Mouse (Mus musculus) bone marrow macrophage, adult 2 months (primary cell): ENCODE results near the gene Hils1. TPM values are rescaled to one million over a fixed set of nuclear protein-coding genes. Genes with fewer than 3 reads are reported as not detected.

ENCODE experiments used
- H3K27ac ChIP-seq: 2 replicates; pipeline ENCODE4 v1.5.1; 2012; ENCODE audit warnings: low read depth, low read length; ENCODE audit not compliant: insufficient read depth
- H3K4me1 ChIP-seq: 2 replicates; pipeline ENCODE4 v1.6.1; 2012; ENCODE audit warnings: low read length; ENCODE audit not compliant: control insufficient read depth, insufficient read depth
- H3K4me3 ChIP-seq: 2 replicates; pipeline ENCODE4 v1.5.1; 2012; ENCODE audit warnings: mild to moderate bottlenecking, low read length, moderate library complexity; ENCODE audit not compliant: insufficient read depth
- CTCF ChIP-seq: IDR thresholded peaks from 2 replicates; pipeline ENCODE4 v1.5.1; 2012; ENCODE audit warnings: low read depth, mild to moderate bottlenecking, low read length, moderate library complexity
- POLR2A ChIP-seq: IDR thresholded peaks from 2 replicates; pipeline ENCODE4 v1.6.1; 2012; ENCODE audit warnings: mild to moderate bottlenecking, low read depth, low read length, borderline replicate concordance
- polyA plus RNA-seq: library from polyadenylated mRNA; stranded (reverse); fragments of >200 nt; gene quantifications from 2 replicates; pipeline ENCODE4 v1.2.4, GENCODE M21; 2012; ENCODE audit not compliant: missing spikeins, insufficient read depth, insufficient read length

Gene Hils1
- polyA plus RNA-seq, 1 experiment = not detected

DNA sequence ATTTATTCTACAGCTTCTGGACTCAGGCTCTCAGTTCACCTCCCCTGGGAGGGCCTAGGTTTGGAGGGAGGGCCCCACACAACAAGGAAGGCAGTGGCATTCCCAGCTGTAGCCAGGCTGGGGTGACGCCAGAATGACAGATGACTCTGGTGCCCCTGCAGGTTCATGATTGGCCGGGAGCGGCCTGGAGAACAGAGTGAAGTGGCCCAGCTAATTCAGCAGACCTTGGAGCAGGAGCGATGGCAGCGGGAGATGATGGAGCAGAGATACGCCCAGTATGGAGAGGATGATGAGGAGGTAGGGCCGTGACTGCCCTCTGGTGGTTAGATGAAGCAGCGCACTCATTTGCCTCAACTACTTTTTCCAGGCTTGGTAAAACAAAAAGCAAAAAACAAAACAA is 33.7 kb downstream of the Hils1 start:
- no peak overlapping the region; the same call in 1 of the 2 replicates for H3K27ac ChIP-seq
- H3K4me3 ChIP-seq = no peak overlapping the region
- TF ChIP-seq POLR2A (no peak), CTCF (peak; percentile 83)
- peaks cover 20% of the 10 kb centered on the region for H3K4me1 ChIP-seq

DNA sequence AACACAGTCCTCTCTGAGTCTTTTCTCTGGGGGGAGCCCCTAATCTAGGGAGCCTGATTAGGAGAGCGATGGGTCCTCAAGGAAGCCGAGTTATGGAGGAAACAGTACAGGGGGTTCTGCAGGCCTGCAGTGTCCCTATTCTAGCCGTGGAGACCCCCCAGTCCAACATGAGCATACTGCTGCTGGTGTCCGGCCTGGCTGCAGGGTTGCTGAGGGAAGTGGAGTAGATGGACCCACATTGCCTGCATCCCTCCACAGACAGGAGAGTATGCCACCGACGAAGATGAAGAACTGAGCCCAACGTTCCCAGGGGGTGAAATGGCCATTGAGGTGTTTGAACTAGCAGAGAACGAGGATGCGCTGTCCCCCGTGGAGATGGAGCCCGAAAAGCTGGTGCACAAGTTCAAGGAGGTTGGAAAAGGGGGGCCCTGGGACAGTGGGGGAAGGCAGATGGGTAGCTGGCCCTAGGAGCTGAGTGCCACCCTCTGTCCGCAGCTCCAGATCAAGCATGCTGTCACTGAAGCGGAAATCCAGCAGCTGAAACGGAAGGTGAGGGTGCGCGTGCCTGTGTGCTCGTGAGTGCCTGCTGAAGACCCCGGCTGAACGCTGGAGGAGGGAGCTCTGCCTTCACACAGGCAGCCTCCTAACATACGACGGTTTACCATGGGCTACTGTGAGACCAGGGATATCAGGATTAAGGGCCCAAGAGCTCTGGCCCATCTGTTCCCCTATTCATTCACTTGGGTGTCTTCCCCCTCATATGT is 34.4 kb downstream of the Hils1 start:
- Histone ChIP-seq H3K4me1 (peaks cover 22% of the 10 kb centered on the region), H3K27ac (no peak overlapping the region), H3K4me3 (no peak overlapping the region)
- no peak for TF ChIP-seq CTCF
- TF ChIP-seq POLR2A = no peak

DNA sequence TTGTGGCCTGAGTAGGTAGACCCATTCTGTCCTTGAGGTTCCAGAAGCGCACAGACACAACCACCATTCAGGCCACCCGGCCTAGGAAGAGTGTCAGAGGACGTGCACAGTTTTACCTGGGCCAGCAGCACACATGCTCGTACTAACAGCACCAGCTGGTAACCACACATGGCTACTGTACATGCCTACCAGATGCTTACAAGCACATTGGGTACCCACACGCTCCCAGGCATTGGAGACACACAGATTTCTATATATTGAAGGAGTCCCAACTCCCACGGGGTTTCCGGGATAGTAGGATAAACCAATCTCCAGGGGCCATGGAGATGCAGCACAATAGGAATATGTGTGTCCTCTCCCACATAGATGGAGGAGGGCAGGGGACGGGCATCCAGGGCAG is 35.3 kb downstream of the Hils1 start:
- Histone ChIP-seq H3K27ac (no peak overlapping the region), H3K4me1 (peaks cover 23% of the 10 kb centered on the region), H3K4me3 (no peak overlapping the region)
- TF ChIP-seq CTCF = no peak
- no peak for TF ChIP-seq POLR2A

DNA sequence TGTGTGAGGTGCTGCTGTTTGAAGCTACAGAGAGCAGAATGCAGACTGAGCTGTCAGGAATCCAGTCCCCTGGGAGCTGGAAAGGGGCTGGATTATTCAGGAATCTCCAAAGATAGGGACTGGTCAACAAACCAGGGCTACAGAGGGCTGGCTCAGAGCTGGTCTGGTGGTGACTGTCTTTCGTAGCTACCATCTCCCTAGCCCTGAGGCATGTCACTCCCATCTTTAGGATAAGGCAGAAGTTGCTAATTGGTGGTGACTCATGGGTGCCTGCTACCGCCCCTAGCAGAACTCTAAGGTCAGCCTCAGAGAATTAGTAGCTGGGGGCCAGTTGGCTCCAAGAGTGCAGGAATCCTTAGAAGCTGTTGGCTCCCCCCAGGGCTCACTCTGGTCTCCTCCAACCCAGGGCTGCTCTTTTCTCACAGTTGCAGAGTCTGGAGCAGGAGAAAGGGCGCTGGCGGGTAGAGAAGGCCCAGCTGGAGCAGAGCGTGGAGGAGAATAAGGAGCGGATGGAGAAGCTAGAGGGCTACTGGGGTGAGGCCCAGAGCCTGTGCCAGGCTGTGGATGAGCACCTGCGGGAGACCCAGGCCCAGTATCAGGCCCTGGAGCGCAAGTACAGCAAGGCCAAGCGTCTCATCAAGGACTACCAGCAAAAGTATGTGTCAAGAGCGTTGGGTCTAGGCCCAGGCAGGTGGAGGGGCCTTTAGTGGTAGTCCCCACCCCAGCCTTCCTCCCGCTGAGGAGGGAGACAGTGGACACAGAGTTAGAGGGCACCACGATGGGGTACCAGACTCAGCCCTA is 36.9 kb downstream of the Hils1 start:
- H3K4me3 ChIP-seq = no peak overlapping the region
- H3K27ac ChIP-seq = no peak overlapping the region
- TF ChIP-seq POLR2A (no peak), CTCF (no peak)
- H3K4me1 ChIP-seq = peaks cover 29% of the 10 kb centered on the region

DNA sequence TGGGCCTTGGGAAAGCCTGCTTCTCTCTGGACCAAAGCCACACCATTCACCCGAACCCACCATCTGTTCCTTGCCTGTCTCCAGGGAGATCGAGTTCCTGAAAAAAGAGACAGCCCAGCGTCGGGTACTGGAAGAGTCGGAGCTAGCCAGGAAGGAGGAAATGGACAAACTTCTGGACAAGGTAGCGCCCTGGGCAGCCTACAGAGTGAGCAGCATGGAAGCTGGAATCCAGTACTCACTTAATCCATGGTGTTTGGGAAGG is 37.5 kb downstream of the Hils1 start:
- no peak overlapping the region for H3K4me3 ChIP-seq
- TF ChIP-seq CTCF = no peak
- TF ChIP-seq POLR2A = no peak
- H3K4me1 ChIP-seq = peaks cover 30% of the 10 kb centered on the region
- no peak overlapping the region for H3K27ac ChIP-seq

DNA sequence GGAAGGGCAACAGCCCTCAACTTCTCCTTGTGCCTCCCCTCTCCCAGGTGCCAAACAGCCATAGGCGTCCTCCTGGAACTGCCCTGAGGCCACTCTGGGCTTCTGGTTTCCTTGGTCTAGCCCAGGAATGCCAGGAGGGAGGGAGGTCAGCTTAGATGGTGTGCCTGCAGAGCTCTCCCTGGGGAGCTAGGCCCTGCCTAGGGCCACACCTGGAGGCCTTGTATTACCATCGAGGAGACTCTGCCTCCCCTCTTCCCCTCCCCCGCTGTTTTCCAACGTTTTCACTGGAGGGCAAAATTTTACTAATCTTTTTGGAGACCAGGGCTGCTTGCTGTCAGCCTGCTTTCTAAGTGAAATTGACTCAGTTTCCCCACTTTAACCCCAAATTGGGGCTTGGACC is 38.6 kb downstream of the Hils1 start:
- H3K27ac ChIP-seq = no peak overlapping the region
- peak overlapping the region; percentile 50; the same call in 1 of the 2 replicates for H3K4me3 ChIP-seq
- peaks cover 18% of the 10 kb centered on the region for H3K4me1 ChIP-seq
- TF ChIP-seq POLR2A (no peak), CTCF (no peak)

DNA sequence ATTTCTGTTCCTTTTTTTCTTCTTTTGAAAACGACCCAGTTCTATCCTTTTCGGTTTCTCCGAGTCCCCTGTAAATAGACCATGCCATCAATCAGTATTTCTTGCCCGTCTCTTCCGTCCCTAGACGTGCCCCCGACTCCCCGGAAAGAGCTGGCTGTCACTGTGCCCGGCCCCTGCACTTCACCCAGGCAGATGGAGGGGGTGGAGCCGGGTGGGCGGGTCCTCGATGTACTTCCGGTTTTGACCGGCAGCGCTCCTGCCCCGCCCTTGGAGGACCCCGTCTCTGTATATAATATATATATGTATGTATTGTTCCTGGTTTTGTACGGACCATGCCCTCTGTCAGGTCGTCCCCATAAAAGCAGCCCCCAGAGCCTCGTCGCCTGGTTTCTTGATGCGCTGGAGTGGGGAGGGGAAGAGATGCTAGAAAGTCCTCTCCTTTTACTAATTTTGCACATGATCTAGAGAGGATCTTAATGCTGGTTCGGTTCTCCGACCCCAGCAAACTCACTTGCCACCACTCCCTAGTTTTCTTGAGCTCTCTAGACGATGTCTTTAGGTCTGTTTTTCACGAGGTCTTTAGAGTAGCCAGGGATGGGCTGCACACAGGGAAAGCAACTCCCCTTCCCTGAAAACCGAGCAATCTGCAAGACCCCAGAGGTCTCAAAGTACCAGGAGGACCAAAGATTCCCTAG is 39.3 kb downstream of the Hils1 start:
- Histone ChIP-seq H3K4me1 (peaks cover 18% of the 10 kb centered on the region), H3K27ac (no peak overlapping the region), H3K4me3 (peak overlapping the region; percentile 50)
- no peak for TF ChIP-seq POLR2A
- TF ChIP-seq CTCF = no peak

DNA sequence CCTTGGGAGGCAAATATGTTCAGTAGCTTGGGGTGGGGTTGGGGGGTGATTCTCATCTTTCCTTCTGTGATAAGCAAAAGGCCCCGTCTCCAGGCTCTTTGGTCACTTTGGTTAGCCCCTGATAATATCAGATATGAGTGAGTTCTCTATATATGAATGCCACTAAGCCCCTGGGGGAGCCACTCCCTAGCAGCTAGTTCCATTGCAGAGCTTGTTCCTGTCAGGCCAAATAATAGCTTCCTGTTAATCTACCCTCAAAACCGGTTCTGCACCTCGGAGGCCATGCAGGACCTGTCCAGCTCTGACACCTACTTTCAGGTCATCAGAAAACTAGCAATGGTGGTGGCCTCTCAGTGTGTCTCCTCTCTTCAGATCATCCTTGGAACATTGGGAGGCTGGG is 40.0 kb downstream of the Hils1 start:
- H3K4me1 ChIP-seq = peaks cover 18% of the 10 kb centered on the region
- no peak overlapping the region for H3K4me3 ChIP-seq
- no peak for TF ChIP-seq POLR2A
- no peak for TF ChIP-seq CTCF
- no peak overlapping the region for H3K27ac ChIP-seq

DNA sequence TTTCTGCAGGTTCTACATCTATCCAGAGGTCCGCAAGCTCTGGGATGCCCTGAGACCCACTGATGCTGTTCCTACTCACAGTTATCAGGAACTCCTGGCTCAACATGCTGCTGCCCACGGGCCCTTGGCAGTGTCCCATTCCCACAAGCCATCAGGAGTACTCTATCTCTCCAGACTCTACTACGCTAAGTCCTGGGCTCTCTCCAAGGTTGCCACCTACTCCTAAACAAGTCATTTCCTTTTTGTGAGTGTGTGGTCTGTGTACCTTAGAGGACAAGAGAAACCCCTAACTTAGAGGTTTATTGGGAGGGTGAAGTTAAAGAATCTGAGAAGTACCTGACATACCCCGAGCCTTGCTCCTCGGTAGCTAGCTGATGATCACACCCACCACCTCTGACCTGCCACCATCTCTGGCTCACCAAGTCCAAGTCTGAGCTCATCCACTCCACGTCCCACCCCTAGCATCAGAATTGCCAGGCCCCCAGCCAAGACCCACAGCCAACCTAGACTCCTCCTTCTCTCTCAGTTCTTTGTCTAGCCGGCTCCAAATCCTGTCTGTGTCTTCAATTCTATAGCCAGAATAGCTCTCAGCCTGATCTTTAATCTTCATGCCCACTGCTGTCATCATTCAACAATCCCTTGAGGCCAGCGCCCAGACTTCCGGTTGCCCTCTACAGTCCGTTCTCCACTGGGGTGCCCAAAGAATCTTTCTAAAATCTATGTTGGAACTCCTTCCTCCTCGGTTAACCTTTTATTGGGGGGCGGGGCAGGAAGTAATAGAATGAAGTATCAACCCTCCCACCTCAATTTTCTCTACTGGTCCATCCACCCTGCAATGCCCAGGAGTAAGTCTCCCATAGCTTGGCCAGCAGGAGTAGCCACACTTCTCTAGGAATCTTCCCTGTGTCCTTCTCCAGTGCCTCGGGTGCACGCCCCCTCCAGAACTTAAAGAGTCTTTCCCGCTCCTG is 41.6 kb downstream of the Hils1 start:
- Histone ChIP-seq H3K27ac (no peak overlapping the region), H3K4me1 (peaks cover 18% of the 10 kb centered on the region)
- TF ChIP-seq POLR2A (no peak), CTCF (no peak)

DNA sequence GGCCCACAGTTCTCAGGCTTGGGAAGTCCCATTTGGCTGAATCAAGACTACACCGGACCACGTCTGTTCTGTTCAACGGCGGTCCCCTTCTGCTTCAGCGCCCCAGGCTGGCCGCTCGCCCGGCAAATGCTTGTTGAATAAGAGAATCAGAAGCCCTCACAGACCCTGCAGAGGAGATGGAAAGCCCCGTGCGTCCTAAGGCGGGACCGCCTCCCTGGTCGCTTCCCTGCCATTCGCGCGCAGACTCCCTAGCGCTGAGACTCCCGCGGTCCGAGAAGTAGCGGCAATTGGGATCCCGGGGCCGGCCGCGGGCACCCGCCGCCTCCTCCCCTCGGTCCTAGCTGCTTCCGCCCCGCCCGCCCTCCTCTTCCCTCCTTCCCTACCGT is 42.2 kb downstream of the Hils1 start, which contains the start of gene Samd14:
Gene Samd14 (plus strand): TSS at position 251 of the 386 bp plus-strand sequence.
- H3K4me3 ChIP-seq = peak within 1 kb of the TSS; percentile 66
- peaks cover 18% of the 10 kb centered on the region for H3K4me1 ChIP-seq
- TF ChIP-seq CTCF (no peak), POLR2A (no peak)
- no peak within 1 kb of the TSS for H3K27ac ChIP-seq

More for the DNA sequence above, 41.6 kb downstream of the Hils1 start:
- H3K4me3 ChIP-seq = peak overlapping the region; percentile 66
